In genomic region chr4:125015806-125016635, GRCm38 (mm10) we compare ENCODE assay signal across 8 mouse cellular contexts. TPM values are rescaled to one million over a fixed set of nuclear protein-coding genes. Genes with fewer than 3 reads are reported as not detected.
DNase-seq lines count a peak whose midpoint lies in the region; ATAC-seq lines count a peak whose summit lies in the region.

Gene Gnl2 (plus strand): TSS chr4:125016585.

- no peaks in the 10 kb centered on the region for H3K4me1 ChIP-seq in heart, embryonic 15.5 days (replicated peaks)

- intact Hi-C loops in left cerebral cortex, postnatal 36 days (cut with DNase I) = no loop called here

- no peaks in the 10 kb centered on the region for H3K9me3 ChIP-seq in heart, embryonic 15.5 days (replicated peaks)

- H3K4me2 ChIP-seq in heart, embryonic 15.5 days = no peak within 1 kb of the TSS

- no peak within 1 kb of the TSS for H3K9ac ChIP-seq in heart, embryonic 15.5 days

- no peak within 1 kb of the TSS for H3K4me3 ChIP-seq in heart, embryonic 15.5 days

- H3K36me3 ChIP-seq in heart, embryonic 15.5 days = no peaks in the 10 kb centered on the region

- no peak within 1 kb of the TSS for H3K27ac ChIP-seq in heart, embryonic 15.5 days

- 67% methylated on average over 10 of the region's 10 CpGs for WGBS in heart, embryonic 15.5 days

- H3K27me3 ChIP-seq in heart, embryonic 15.5 days = peaks cover 14% of the 10 kb centered on the region

- no peak for ATAC-seq in erythroid progenitor cell, adult 5-6 weeks (replicated peaks; ENCODE audit: low FRiP score, poor library complexity, severe bottlenecking)
- no peak for ATAC-seq in heart, embryonic 15.5 days (replicated peaks; ENCODE audit: insufficient number of reproducible peaks, insufficient read depth, low FRiP score, low read depth)
- ATAC-seq in megakaryocyte-erythroid progenitor cell, adult 5-6 weeks (replicated peaks; ENCODE audit: low FRiP score, low TSS enrichment, poor library complexity, severe bottlenecking) = no peak

- no peak for DNase-seq in thymus, postnatal 0 days (ENCODE audit: low spot score)
- no peak for DNase-seq in thymus, postnatal 25 days
- no peak for DNase-seq in left cerebral cortex, postnatal 36 days (ENCODE audit: low spot score in 2 of 2)
- DNase-seq in right cerebral cortex, postnatal 36 days (ENCODE audit: low spot score in 2 of 2) = no peak
- DNase-seq in thymus, postnatal 36 days = no peak

RNA-seq across cellular contexts. Expression of gene Gnl2, which starts in this region (rescaled TPM):
- polyA plus RNA-seq in thymus, postnatal 0 days (2015; fragmentation: Nextera tagmentation; extraction: Ambion mirVana) = 62.6 and 66.4 TPM in 2 replicates
- 12.3 and 25.6 TPM in 2 replicates for total RNA-seq in erythroid progenitor cell, adult 5-6 weeks (2015; ENCODE audit: low replicate concordance)
- total RNA-seq in erythroid progenitor cell, adult 5-6 weeks (2017; ENCODE audit: low replicate concordance) = 34.7 and 36.3 TPM in 2 replicates
- 52.1 and 55.6 TPM in 2 replicates for polyA plus RNA-seq in heart, embryonic 15.5 days (2015; fragmentation: Nextera tagmentation; extraction: Ambion mirVana)
- total RNA-seq in left cerebral cortex, postnatal 36 days (2021) = 10 to 100 TPM; 52.6 to 70.9 TPM
- 98.8 and 99.5 TPM in 2 replicates for total RNA-seq in megakaryocyte-erythroid progenitor cell, adult 5-6 weeks (2014; fragmentation: Nextera tagmentation)
- 228 and 279 TPM in 2 replicates for total RNA-seq in megakaryocyte-erythroid progenitor cell, adult 5-6 weeks (2017)
